In genomic region chr2:150362113-150362877, GRCm38 (mm10) we compare ENCODE assay signal across 8 mouse cellular contexts. TPM values are rescaled to one million over a fixed set of nuclear protein-coding genes. Genes with fewer than 3 reads are reported as not detected.
A peak's percentile ranks its signal among the peaks of the same experiment; 100 is the strongest.
DNase-seq lines count a peak whose midpoint lies in the region; ATAC-seq lines count a peak whose summit lies in the region.
"Not testable (repeated sequence)": the region's sequence is repeated elsewhere in the genome, so short reads cannot be mapped to it uniquely, and the experiment has no call there.

TSS of gene 3300002I08Rik (minus strand) at chr2:150362765.

- ATAC-seq in hindbrain, embryonic 14.5 days (ENCODE audit: low FRiP score), result peak; percentile 99

- H3K36me3 ChIP-seq in hindbrain, embryonic 14.5 days (replicated peaks; ENCODE audit: control insufficient read depth, insufficient read depth), result not testable (repeated sequence)

- H3K27me3 ChIP-seq in hindbrain, embryonic 14.5 days (ENCODE audit: control insufficient read depth, insufficient read depth, low read length), result not testable (repeated sequence)

- peak within 1 kb of the TSS; percentile 59 for H3K4me3 ChIP-seq in hindbrain, embryonic 14.5 days (replicated peaks; ENCODE audit: low read length)

- peak within 1 kb of the TSS; percentile 83 for H3K9ac ChIP-seq in hindbrain, embryonic 14.5 days

- WGBS in hindbrain, embryonic 14.5 days, result 3% methylated on average over 16 of the region's 17 CpGs

- H3K4me1 ChIP-seq in hindbrain, embryonic 14.5 days (replicated peaks; ENCODE audit: control insufficient read depth, insufficient read depth, low read length), result not testable (repeated sequence)

- peak within 1 kb of the TSS; percentile 52 for H3K4me2 ChIP-seq in hindbrain, embryonic 14.5 days (replicated peaks)

- DNase-seq in T-cell, adult 2 months (ENCODE audit: low spot score), result peak; percentile 54
- peak; percentile 88 to 92 for DNase-seq in cerebellum, postnatal 25 days
- DNase-seq in frontal cortex, postnatal 36 days (ENCODE audit: low spot score in 2 of 2), result peak; percentile 80 to 93
- peak; percentile 87 for DNase-seq in hindbrain, embryonic 14.5 days (ENCODE audit: low spot score)
- DNase-seq in layer of hippocampus, postnatal 25 days (ENCODE audit: extremely low spot score in 1 of 2, low spot score in 1 of 2), result peak; percentile 67 to 83
- peak; percentile 90 for DNase-seq in lung, postnatal 14 days
- DNase-seq in ovary, postnatal 36 days (ENCODE audit: low spot score), result peak; percentile 84
- peak; percentile 81 for DNase-seq in thymus, postnatal 14 days

- H3K9me3 ChIP-seq in hindbrain, embryonic 14.5 days (ENCODE audit: control insufficient read depth, low read length), result not testable (repeated sequence)

- H3K27ac ChIP-seq in hindbrain, embryonic 14.5 days, result peak within 1 kb of the TSS; percentile 88

RNA-seq across cellular contexts. Expression of gene 3300002I08Rik, which starts in this region (rescaled TPM):
- polyA plus RNA-seq in hindbrain, embryonic 14.5 days (2014; fragmentation: Nextera tagmentation; extraction: Ambion mirVana), result 13.9 and 16.0 TPM in 2 replicates
- 1 to 10 TPM; 7.2 to 7.7 TPM for total RNA-seq in layer of hippocampus, postnatal 25 days (2021)

Comparison
In these comparisons a context has a peak if more than half of its experiments do, and no peak if none do; other contexts are left out.
1. Peak in every context shown above with its lines: DNase-seq, ATAC-seq, H3K4me3 ChIP-seq and H3K27ac ChIP-seq.